Mouse (Mus musculus) brain, adult 2 months (tissue): ENCODE measurements at regions not wholly inside any gene's neighbourhood (a gene's known extent, or its start where the extent isn't known, plus 50 kb on each side); places are given as distances from the start of the nearest gene placed in this dataset.

ENCODE experiments used
- DNase-seq: peaks from one replicate; pipeline ENCODE4 v3.0.0; 2011; ENCODE audit warnings: low read depth, low spot score

GRCm38 (mm10) chr13:71149303-71149696 lies 307.7 kb upstream of the Adamts16 start:
- DNase-seq: no peak

- no peak for DNase-seq
These were observed 307.1 kb upstream of the Adamts16 start for GRCm38 (mm10) chr13:71148491-71149302.

GRCm38 (mm10) chr13:71146859-71147443 lies 305.3 kb upstream of the Adamts16 start:
- DNase-seq: no peak

- DNase-seq: no peak
These were observed 297.2 kb upstream of the Adamts16 start for GRCm38 (mm10) chr13:71138745-71139312.

GRCm38 (mm10) chr13:71135940-71136632 lies 294.5 kb upstream of the Adamts16 start:
- DNase-seq: no peak

- DNase-seq: no peak
These were observed 279.9 kb upstream of the Adamts16 start for GRCm38 (mm10) chr13:71121484-71121883.

GRCm38 (mm10) chr13:71108175-71108574 lies 266.6 kb upstream of the Adamts16 start:
- DNase-seq: no peak

- peak; percentile 56 for DNase-seq
These were observed 263.7 kb upstream of the Adamts16 start for GRCm38 (mm10) chr13:71105229-71105838.

GRCm38 (mm10) chr13:71104419-71105228 lies 263.0 kb upstream of the Adamts16 start:
- peak; percentile 4 for DNase-seq

- DNase-seq: no peak
These were observed 242.7 kb upstream of the Adamts16 start for GRCm38 (mm10) chr13:71084301-71084700.

- DNase-seq: no peak
These were observed 234.3 kb upstream of the Adamts16 start for GRCm38 (mm10) chr13:71075916-71076315.

- no peak for DNase-seq
These were observed 232.4 kb upstream of the Adamts16 start for GRCm38 (mm10) chr13:71074012-71074411.

GRCm38 (mm10) chr13:71068757-71069201 lies 227.2 kb upstream of the Adamts16 start:
- no peak for DNase-seq

- no peak for DNase-seq
These were observed 226.4 kb upstream of the Adamts16 start for GRCm38 (mm10) chr13:71068011-71068410.

- peak; percentile 81 for DNase-seq
These were observed 224.0 kb upstream of the Adamts16 start for GRCm38 (mm10) chr13:71065568-71065967.

GRCm38 (mm10) chr13:71064590-71065307 lies 223.1 kb upstream of the Adamts16 start:
- DNase-seq: peak; percentile 31

GRCm38 (mm10) chr13:71053361-71054264 lies 212.0 kb upstream of the Adamts16 start:
- DNase-seq: no peak

GRCm38 (mm10) chr13:71050646-71051045 lies 209.0 kb upstream of the Adamts16 start:
- DNase-seq: no peak

GRCm38 (mm10) chr13:71036000-71036399 lies 194.4 kb upstream of the Adamts16 start:
- DNase-seq: no peak
